Mouse (Mus musculus) testis, adult 2 months (tissue): ENCODE results near the gene Utp6.
"Not testable (repeated sequence)": the region's sequence is repeated elsewhere in the genome, so short reads cannot be mapped to it uniquely, and the experiment has no call there.

Source experiments
- CTCF ChIP-seq: fragments of 200-500 bp; IDR thresholded peaks from 2 replicates; pipeline ENCODE4 v1.5.1; 2012; ENCODE audit warnings: low read depth, mild to moderate bottlenecking, inconsistent platforms, low read length, moderate library complexity; ENCODE audit not compliant: control insufficient read depth, insufficient read depth, insufficient replicate concordance
- POLR2A ChIP-seq: fragments of 200-500 bp; IDR thresholded peaks from 2 replicates; pipeline ENCODE4 v1.6.1; 2012; ENCODE audit warnings: low read depth, mild to moderate bottlenecking, inconsistent platforms, low read length, moderate library complexity; ENCODE audit not compliant: control insufficient read depth

- TF ChIP-seq CTCF, POLR2A: not testable (repeated sequence)
Observed at GRCm38 (mm10) chr11:79977747-79978146, 15.6 kb upstream of the Utp6 start.
